Mouse (Mus musculus) layer of hippocampus, adult 11-12 months (tissue): ENCODE results near the gene Ly6c1.
"Not testable (repeated sequence)": the region's sequence is repeated elsewhere in the genome, so short reads cannot be mapped to it uniquely, and the experiment has no call there.

Experiments used
- DNase-seq: peaks from one replicate; pipeline ENCODE4 v3.0.0; 2022; ENCODE audit warnings: low spot score

The Ly6c1 gene

GRCm38 (mm10) chr15:75048642-75049261 is at the start of gene Ly6c1:
TSS of gene Ly6c1 (minus strand) at chr15:75048830.
- not testable (repeated sequence) for DNase-seq

- not testable (repeated sequence) for DNase-seq
These were observed 39.4 kb upstream of the Ly6c1 start for GRCm38 (mm10) chr15:75088041-75088440.

- no peak for DNase-seq
These were observed 21.3 kb upstream of the Ly6c1 start for GRCm38 (mm10) chr15:75069965-75070364.

GRCm38 (mm10) chr15:75062030-75062574 is 13.5 kb upstream of the Ly6c1 start:
- DNase-seq, result peak; percentile 69

- peak; percentile 22 for DNase-seq
These were observed 11.9 kb upstream of the Ly6c1 start for GRCm38 (mm10) chr15:75060505-75060904.

GRCm38 (mm10) chr15:75055985-75056384 is 7.4 kb upstream of the Ly6c1 start:
- DNase-seq, result no peak

- not testable (repeated sequence) for DNase-seq
These were observed 6.8 kb upstream of the Ly6c1 start for GRCm38 (mm10) chr15:75055425-75055824.

- not testable (repeated sequence) for DNase-seq
These were observed 3.8 kb upstream of the Ly6c1 start for GRCm38 (mm10) chr15:75052414-75052813.

GRCm38 (mm10) chr15:75051141-75051540 is 2.5 kb upstream of the Ly6c1 start:
- not testable (repeated sequence) for DNase-seq

- DNase-seq, result not testable (repeated sequence)
These were observed 2.0 kb upstream of the Ly6c1 start for GRCm38 (mm10) chr15:75050593-75050992.

- DNase-seq, result not testable (repeated sequence)
These were observed 1.2 kb upstream of the Ly6c1 start for GRCm38 (mm10) chr15:75049811-75050210.

GRCm38 (mm10) chr15:75047970-75048320 is 685 bp downstream of the Ly6c1 start:
- not testable (repeated sequence) for DNase-seq

GRCm38 (mm10) chr15:75047313-75047969 is 1.2 kb downstream of the Ly6c1 start:
- DNase-seq, result not testable (repeated sequence)

- not testable (repeated sequence) for DNase-seq
These were observed 3.1 kb downstream of the Ly6c1 start for GRCm38 (mm10) chr15:75045501-75045900.

- not testable (repeated sequence) for DNase-seq
These were observed 27.4 kb downstream of the Ly6c1 start for GRCm38 (mm10) chr15:75021020-75021759.

- DNase-seq, result not testable (repeated sequence)
These were observed 29.2 kb downstream of the Ly6c1 start for GRCm38 (mm10) chr15:75019446-75019845.
